Mouse (Mus musculus) thymus, adult 18-20 months (tissue): ENCODE results near the gene Baiap2l2.

Source experiments
- DNase-seq, 2 experiments: peaks; one replicate each; pipeline ENCODE4 v3.0.0; 2022; ENCODE audit warnings: mixed read lengths in 2 of 2

Gene Baiap2l2

DNA sequence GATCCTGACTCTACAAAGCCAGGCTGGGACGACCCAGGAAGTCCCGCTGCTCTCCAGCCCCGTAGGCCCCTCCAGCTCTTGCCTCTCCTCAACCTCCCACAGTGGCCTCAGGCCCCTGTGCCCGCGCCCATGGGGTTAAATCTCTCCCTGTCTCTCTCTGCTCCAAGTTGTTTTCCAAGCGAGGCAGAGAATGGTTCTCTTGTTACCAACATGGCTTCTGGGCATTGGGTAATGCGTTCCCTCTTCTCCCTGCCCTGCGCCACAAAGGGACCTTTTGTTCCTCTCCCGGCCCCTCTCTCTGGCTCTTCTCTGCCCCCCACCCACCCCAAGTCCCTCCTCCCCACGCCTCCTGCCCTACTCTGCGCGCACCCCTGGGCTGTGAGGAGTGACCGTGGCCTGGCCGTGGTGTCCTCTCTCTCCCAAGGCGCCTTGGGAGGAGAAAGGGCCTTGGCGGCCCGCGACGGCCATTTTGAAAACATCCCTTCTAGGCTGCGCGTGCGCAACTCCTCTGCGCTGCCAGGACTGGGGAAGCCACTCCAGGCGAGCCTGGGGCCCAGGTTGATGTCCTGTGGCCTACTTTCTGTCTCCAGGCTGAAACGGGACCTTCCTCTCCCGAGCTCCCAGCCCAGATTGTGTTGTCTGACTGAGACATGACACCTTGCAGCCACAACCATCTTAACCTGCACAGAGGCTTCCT, 72.4 kb downstream of the Baiap2l2 start:
- DNase-seq = no peak

DNA sequence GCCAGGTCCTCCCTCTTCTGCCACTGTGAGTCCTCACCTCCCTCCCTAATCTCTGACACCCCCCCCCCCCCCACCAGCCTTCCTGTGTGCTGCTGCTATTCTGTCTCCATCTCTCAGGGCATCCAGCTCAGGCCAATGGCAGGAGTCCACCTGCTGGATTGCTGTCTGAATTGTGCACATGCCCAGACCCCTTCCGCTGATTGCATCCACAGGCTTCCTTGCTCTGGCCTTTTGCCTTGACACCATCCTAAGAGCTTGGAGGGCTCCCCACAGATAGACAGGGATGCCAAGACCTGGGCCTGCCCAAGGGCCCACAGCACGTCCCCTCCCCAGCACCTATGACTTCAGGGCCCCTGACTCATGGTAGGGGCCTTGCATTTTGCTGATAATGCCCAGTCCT, 75.0 kb downstream of the Baiap2l2 start:
- no peak for DNase-seq

DNA sequence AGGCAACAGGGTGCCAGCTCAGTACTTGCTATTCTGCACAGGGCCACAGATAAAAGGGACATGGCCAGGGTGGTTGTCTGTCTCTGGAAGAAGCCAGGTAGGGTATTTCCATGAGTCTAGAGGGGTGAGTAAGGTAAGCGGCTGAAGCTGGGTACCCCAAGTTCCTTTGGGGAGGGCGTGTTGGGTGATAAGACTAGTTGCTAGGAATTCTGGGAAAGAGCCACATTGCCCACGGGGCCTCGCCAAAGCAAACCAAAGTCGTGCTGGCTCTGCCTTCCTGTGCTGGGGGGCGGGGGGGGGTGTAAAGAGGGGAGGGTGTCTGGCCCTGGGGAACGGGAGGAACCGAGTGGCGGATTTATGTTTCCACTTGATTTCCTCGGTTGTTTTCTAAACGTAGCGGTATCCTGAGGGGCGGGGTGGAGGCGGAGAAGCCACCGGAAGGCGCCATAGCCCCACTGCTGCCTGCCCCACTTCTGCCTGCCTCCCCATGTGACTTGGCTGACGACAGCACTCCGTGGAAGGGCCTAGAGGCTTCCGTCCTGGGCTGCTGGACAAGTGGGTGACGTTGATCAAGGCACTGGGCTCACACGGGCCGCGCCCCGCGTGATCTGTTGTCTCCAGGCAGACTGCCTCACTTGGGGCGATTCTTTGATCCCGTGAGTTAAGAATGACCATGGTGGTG, 76.4 kb downstream of the Baiap2l2 start:
- DNase-seq = peak; percentile 67 to 69

DNA sequence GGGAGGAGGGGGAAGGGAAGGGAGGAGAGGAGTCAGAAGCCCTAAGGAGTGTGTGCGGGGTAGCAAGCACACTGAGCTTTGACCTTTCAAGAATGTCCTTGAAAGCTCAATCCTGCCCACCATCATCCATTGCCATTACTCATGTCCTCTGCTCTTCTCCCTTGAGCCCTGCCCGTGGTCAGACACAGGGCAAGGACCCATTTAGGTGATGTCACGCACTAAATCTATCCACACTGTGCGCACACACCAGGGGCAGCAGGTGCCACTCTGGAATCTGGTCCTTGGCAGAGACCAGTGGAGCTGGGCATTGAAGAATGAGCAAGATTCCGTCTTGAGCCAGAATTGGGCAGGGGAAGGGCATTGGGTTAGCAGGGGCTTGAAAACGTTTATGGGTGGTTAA, 77.1 kb downstream of the Baiap2l2 start:
- no peak for DNase-seq
